Mouse (Mus musculus) heart, embryonic 14.5 days (tissue): ENCODE measurements at regions not wholly inside any gene's neighbourhood (a gene's known extent, or its start where the extent isn't known, plus 50 kb on each side); places are given as distances from the start of the nearest gene placed in this dataset.

Experiments used
- ATAC-seq: fragments of 200-750 bp; cut with Nextera tagmentation; 2 replicates; pipeline ENCODE4 v1.8.0; 2017; ENCODE audit warnings: low read depth, moderate TSS enrichment; ENCODE audit not compliant: insufficient number of reproducible peaks, insufficient read depth, low FRiP score
- H3K27ac ChIP-seq, 2 experiments: fragments of 200-500 bp in 1 of 2; fragments of 300-500 bp in 1 of 2; sonication (generic) in 1 of 2; replicated peaks in 1 of 2; 2 replicates each; pipeline ENCODE4 v1.5.1; 2012 to 2014; ENCODE audit warnings: low read depth in 2 of 2, low read length in 2 of 2, control low read depth in 1 of 2, mild to moderate bottlenecking in 1 of 2, mixed read lengths in 1 of 2; ENCODE audit not compliant: control insufficient read depth in 1 of 2, insufficient read depth in 1 of 2
- H3K27me3 ChIP-seq: fragments of 300-500 bp; sonication (generic); 2 replicates; pipeline ENCODE4 v1.6.1; 2014; ENCODE audit warnings: mild to moderate bottlenecking, low read length, control low read depth; ENCODE audit not compliant: control insufficient read depth, insufficient read depth
- H3K36me3 ChIP-seq: fragments of 300-500 bp; sonication (generic); 2 replicates; pipeline ENCODE4 v1.6.1; 2014; ENCODE audit warnings: mild to moderate bottlenecking, control low read depth, low read length, mixed read lengths; ENCODE audit not compliant: control insufficient read depth, insufficient read depth
- H3K4me1 ChIP-seq, 2 experiments: fragments of 200-500 bp in 1 of 2; fragments of 300-500 bp in 1 of 2; sonication (generic) in 1 of 2; 2 replicates each; pipeline ENCODE4 v1.6.1; 2012 to 2014; ENCODE audit warnings: low read length in 2 of 2, control low read depth in 1 of 2, mixed read lengths in 1 of 2; ENCODE audit not compliant: control insufficient read depth in 2 of 2, insufficient read depth in 2 of 2
- H3K4me2 ChIP-seq: fragments of 300-500 bp; sonication (generic); 2 replicates; pipeline ENCODE4 v1.6.1; 2014; ENCODE audit warnings: mild to moderate bottlenecking, low read length
- H3K4me3 ChIP-seq, 2 experiments: fragments of 200-500 bp in 1 of 2; fragments of 300-500 bp in 1 of 2; sonication (generic) in 1 of 2; 2 replicates each; pipeline ENCODE4 v1.5.1; 2012 to 2014; ENCODE audit warnings: low read length in 2 of 2, mild to moderate bottlenecking in 2 of 2, control low read depth in 1 of 2, low read depth in 1 of 2, moderate library complexity in 1 of 2; ENCODE audit not compliant: control insufficient read depth in 1 of 2, insufficient read depth in 1 of 2
- H3K9ac ChIP-seq: fragments of 300-500 bp; sonication (generic); 2 replicates; pipeline ENCODE4 v1.6.1; 2014; ENCODE audit warnings: mild to moderate bottlenecking, low read length
- H3K9me3 ChIP-seq: fragments of 300-500 bp; sonication (generic); 2 replicates; pipeline ENCODE4 v1.6.1; 2016; ENCODE audit warnings: low read length, control low read depth; ENCODE audit not compliant: control insufficient read depth
- WGBS: fragments of 180-500 bp; shearing (Covaris S2); extraction: QIAGEN DNeasy Blood & Tissue Kit; methylation state at CpG from one replicate; pipeline ENCODE4 v1.1.7; 2014; 5-methylcytosine and 5-hydroxymethylcytosine counted together

DNA sequence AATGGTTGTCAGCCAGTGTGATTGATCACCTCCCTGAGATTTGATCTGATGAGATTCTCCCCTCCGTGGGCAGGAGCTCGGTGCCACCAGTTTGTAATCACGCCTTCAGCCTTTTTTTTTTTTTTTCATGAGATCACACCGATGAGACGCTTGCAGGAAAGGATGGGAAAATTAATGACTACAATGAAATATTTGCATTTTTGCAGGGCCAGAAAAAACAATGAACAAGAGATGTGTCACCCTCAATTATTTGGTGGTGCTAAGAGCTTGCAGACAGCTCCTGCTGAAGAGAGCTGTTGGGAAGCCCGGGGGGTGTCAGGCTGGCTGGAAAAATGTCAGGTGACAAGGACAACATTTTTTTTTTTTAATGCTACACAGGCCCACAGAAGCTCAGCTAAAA lies 227.6 kb upstream of the Irx3 start:
- Histone ChIP-seq H3K4me3 (no peak overlapping the region), H3K27ac (no peak overlapping the region), H3K4me1 (peaks cover 0 to 2% of the 10 kb centered on the region in 2 experiments; a peak in 1 of 4 replicates), H3K27me3 (peaks cover 35% of the 10 kb centered on the region), H3K9ac (no peak overlapping the region), H3K4me2 (no peak overlapping the region), H3K9me3 (no peaks in the 10 kb centered on the region), H3K36me3 (no peaks in the 10 kb centered on the region)
- ATAC-seq: no peak
- 42% methylated on average over 6 of the region's 6 CpGs for WGBS

- peaks cover 7% of the 10 kb centered on the region in 2 experiments; a peak in 2 of 4 replicates for H3K4me1 ChIP-seq
- H3K27me3 ChIP-seq: peaks cover 37% of the 10 kb centered on the region
- H3K4me2 ChIP-seq: no peak overlapping the region
- no peaks in the 10 kb centered on the region for H3K36me3 ChIP-seq
- H3K27ac ChIP-seq: no peak overlapping the region
- ATAC-seq: no peak
- H3K4me3 ChIP-seq: no peak overlapping the region
- H3K9ac ChIP-seq: no peak overlapping the region
- H3K9me3 ChIP-seq: no peaks in the 10 kb centered on the region
- WGBS: 10% methylated on average over 6 of the region's 6 CpGs
Measured at GRCm38 (mm10) chr8:92028308-92028707, 226.4 kb upstream of the Irx3 start.

- Histone ChIP-seq H3K4me1 (peaks cover 7% of the 10 kb centered on the region in 2 experiments; a peak in 2 of 4 replicates), H3K27me3 (peaks cover 29% of the 10 kb centered on the region), H3K4me3 (no peak overlapping the region), H3K9me3 (no peaks in the 10 kb centered on the region), H3K9ac (peak overlapping the region; percentile 31; the same call in 1 of the 2 replicates), H3K36me3 (no peaks in the 10 kb centered on the region), H3K4me2 (peak overlapping the region; percentile 53), H3K27ac (no peak overlapping the region)
- 15% methylated on average over 8 of the region's 8 CpGs for WGBS
- ATAC-seq: no peak
Measured at GRCm38 (mm10) chr8:92024133-92024532, 222.3 kb upstream of the Irx3 start.

- Histone ChIP-seq H3K4me1 (peaks cover 5 to 7% of the 10 kb centered on the region in 2 experiments; a peak in 2 of 4 replicates), H3K4me2 (no peak overlapping the region), H3K4me3 (no peak overlapping the region), H3K27me3 (peaks cover 8% of the 10 kb centered on the region), H3K36me3 (no peaks in the 10 kb centered on the region), H3K9me3 (no peaks in the 10 kb centered on the region), H3K27ac (no peak overlapping the region), H3K9ac (no peak overlapping the region)
- 66% methylated on average over 3 of the region's 3 CpGs for WGBS
- no peak for ATAC-seq
Measured at GRCm38 (mm10) chr8:92021521-92021920, 219.7 kb upstream of the Irx3 start.

- 82% methylated on average over 4 of the region's 4 CpGs for WGBS
- no peak overlapping the region for H3K9ac ChIP-seq
- no peak overlapping the region for H3K4me3 ChIP-seq
- H3K4me2 ChIP-seq: no peak overlapping the region
- ATAC-seq: no peak
- no peak overlapping the region for H3K27ac ChIP-seq
- no peaks in the 10 kb centered on the region for H3K27me3 ChIP-seq
- no peaks in the 10 kb centered on the region for H3K36me3 ChIP-seq
- H3K4me1 ChIP-seq: no peaks in the 10 kb centered on the region; a peak in 1 of 4 replicates
- H3K9me3 ChIP-seq: no peaks in the 10 kb centered on the region
Measured at GRCm38 (mm10) chr8:92014704-92015103, 212.8 kb upstream of the Irx3 start.

- no peaks in the 10 kb centered on the region for H3K9me3 ChIP-seq
- no peak overlapping the region for H3K9ac ChIP-seq
- H3K4me2 ChIP-seq: no peak overlapping the region
- H3K36me3 ChIP-seq: no peaks in the 10 kb centered on the region
- no peak for ATAC-seq
- H3K27ac ChIP-seq: no peak overlapping the region
- WGBS: 59% methylated on average over 4 of the region's 4 CpGs
- no peaks in the 10 kb centered on the region; a peak in 1 of 4 replicates for H3K4me1 ChIP-seq
- H3K4me3 ChIP-seq: no peak overlapping the region
- no peaks in the 10 kb centered on the region for H3K27me3 ChIP-seq
Measured at GRCm38 (mm10) chr8:92013183-92013582, 211.3 kb upstream of the Irx3 start.

DNA sequence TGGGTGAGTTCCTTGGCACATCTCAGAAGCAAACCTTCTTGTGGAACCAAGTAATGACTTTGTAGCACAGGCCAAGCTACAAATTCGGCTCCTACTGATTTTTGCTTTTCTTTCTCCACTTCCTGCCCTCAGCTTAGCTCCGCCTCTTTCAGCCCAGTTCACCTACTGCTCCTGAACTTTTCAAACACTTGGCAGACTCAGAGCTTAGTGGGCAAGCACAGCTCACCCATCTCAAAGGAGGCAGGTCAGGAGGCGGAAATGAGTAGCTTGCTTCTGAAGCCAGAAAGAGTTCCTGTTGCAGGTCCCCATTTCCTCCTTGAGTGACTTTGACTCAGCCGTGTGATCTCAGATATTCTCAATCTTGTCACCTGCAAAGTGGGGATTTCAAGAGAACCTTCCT lies 208.5 kb upstream of the Irx3 start:
- no peak overlapping the region for H3K9ac ChIP-seq
- no peak for ATAC-seq

More for the DNA sequence above, 208.5 kb upstream of the Irx3 start:
- Histone ChIP-seq H3K4me1 (no peaks in the 10 kb centered on the region; a peak in 1 of 4 replicates), H3K4me3 (no peak overlapping the region), H3K4me2 (no peak overlapping the region), H3K36me3 (no peaks in the 10 kb centered on the region), H3K27me3 (no peaks in the 10 kb centered on the region), H3K9me3 (no peaks in the 10 kb centered on the region), H3K27ac (no peak overlapping the region)
- 84% methylated on average over 4 of the region's 4 CpGs for WGBS
